Mouse (Mus musculus) brain, embryonic 14.5 days (tissue): ENCODE results near the gene Ephb1.

Source experiments
- CTCF ChIP-seq: fragments of 200-500 bp; IDR thresholded peaks from 2 replicates; pipeline ENCODE4 v1.5.1; 2012; ENCODE audit warnings: inconsistent platforms, mild to moderate bottlenecking, moderate library complexity, borderline replicate concordance; ENCODE audit not compliant: insufficient read depth, insufficient read length; ENCODE audit errors: extremely low read depth
- POLR2A ChIP-seq: fragments of 200-500 bp; IDR thresholded peaks from 2 replicates; pipeline ENCODE4 v1.6.1; 2012; ENCODE audit warnings: mild to moderate bottlenecking, inconsistent platforms, borderline replicate concordance; ENCODE audit not compliant: poor library complexity, insufficient read depth, insufficient read length, severe bottlenecking; ENCODE audit errors: extremely low read depth

GRCm38 (mm10) chr9:102111471-102111870 lies 243.0 kb downstream of the Ephb1 start:
- TF ChIP-seq CTCF = no peak
- no peak for TF ChIP-seq POLR2A
